Mouse (Mus musculus) bone marrow macrophage, adult 2 months (primary cell): ENCODE data around the gene Lefty1. TPM values are rescaled to one million over a fixed set of nuclear protein-coding genes. Genes with fewer than 3 reads are reported as not detected.

Experiments used
- H3K27ac ChIP-seq: 2 replicates; pipeline ENCODE4 v1.5.1; 2012; ENCODE audit warnings: low read depth, low read length; ENCODE audit not compliant: insufficient read depth
- H3K4me1 ChIP-seq: 2 replicates; pipeline ENCODE4 v1.6.1; 2012; ENCODE audit warnings: low read length; ENCODE audit not compliant: control insufficient read depth, insufficient read depth
- H3K4me3 ChIP-seq: 2 replicates; pipeline ENCODE4 v1.5.1; 2012; ENCODE audit warnings: mild to moderate bottlenecking, low read length, moderate library complexity; ENCODE audit not compliant: insufficient read depth
- CTCF ChIP-seq: IDR thresholded peaks from 2 replicates; pipeline ENCODE4 v1.5.1; 2012; ENCODE audit warnings: low read depth, mild to moderate bottlenecking, low read length, moderate library complexity
- POLR2A ChIP-seq: IDR thresholded peaks from 2 replicates; pipeline ENCODE4 v1.6.1; 2012; ENCODE audit warnings: mild to moderate bottlenecking, low read depth, low read length, borderline replicate concordance
- polyA plus RNA-seq: library from polyadenylated mRNA; stranded (reverse); fragments of >200 nt; gene quantifications from 2 replicates; pipeline ENCODE4 v1.2.4, GENCODE M21; 2012; ENCODE audit not compliant: missing spikeins, insufficient read depth, insufficient read length

The Lefty1 gene
- polyA plus RNA-seq, 1 experiment, result not detected

DNA sequence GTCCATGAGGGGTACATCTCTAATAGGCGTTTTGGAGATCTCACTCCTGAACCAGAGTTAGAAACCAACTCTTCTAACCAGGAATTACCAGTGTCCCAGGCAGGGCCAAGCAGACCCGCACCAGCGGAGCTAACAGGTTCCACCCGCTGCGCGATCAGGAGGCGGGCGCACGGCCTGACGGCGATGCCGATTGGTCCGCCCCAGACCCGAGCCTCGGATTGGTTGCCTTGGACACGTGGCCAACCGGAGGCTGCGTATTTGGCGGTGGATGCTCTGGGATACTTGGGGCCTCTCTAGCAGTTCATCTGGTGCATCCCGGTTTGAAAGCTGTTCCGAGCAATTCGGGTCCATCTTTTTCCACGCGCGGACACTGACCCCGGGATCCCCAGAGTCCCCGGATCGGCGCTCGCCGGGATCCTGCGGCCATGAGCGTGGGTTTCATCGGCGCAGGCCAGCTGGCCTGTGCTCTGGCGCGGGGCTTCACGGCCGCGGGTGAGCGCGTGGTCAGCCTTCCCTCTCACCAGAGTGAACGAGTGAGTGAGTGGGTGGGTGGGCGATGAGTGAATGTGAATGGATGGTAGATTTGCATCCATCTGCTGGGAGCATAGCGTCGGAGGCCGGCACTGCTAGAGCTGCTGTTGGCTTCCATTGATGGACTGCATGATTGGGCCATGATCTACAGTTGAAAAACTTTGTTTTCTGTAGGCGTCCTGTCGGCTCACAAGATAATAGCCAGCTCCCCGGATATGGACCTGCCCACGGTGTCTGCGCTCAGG is 30.6 kb upstream of the Lefty1 start, which contains the start of gene Pycr2:
TSS of gene Pycr2 (plus strand) at position 255 of the 776 bp plus-strand sequence.
- Histone ChIP-seq H3K27ac (peak within 1 kb of the TSS; percentile 63), H3K4me1 (peaks cover 9% of the 10 kb centered on the region), H3K4me3 (peak within 1 kb of the TSS; percentile 88)
- no peak for TF ChIP-seq POLR2A
- no peak for TF ChIP-seq CTCF

DNA sequence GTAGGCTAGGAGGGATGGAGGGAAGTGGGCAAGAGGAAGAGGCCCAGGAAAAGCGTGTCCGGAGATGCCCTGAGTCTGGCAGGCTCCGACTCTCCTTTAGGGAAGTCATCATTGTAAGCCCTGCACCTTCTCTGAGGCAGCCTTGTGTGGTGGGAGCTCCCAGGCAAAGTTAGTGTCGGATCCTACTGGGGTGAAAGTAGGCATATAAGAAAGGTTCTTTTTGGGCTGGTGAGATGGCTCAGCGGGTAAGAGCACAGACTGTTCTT is 30.1 kb upstream of the Lefty1 start:
- Histone ChIP-seq H3K4me1 (peaks cover 9% of the 10 kb centered on the region), H3K27ac (peak overlapping the region; percentile 36)

DNA sequence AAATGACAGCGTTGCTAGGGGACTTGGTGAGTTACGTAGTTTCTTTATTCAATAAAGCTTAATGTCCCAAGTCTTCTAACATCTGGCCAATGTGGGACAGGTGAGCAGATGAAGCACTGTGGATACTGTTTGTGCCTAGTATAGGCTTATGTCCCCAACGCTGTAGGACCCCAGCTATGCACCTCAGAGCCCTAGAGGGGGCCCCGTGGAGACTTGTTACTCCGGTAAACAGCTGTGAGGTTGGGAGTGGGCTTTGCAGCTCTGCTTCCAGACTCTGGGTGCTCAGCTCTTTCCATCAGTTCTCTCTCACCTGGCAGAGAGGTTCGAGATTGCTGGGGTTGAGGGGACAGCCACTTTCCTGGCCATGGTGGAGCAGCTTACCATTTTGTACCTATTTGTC is 29.5 kb upstream of the Lefty1 start:
- TF ChIP-seq POLR2A (no peak), CTCF (no peak)
- H3K27ac ChIP-seq, result no peak overlapping the region
- peaks cover 9% of the 10 kb centered on the region for H3K4me1 ChIP-seq
- H3K4me3 ChIP-seq, result peak overlapping the region; percentile 19; the same call in 1 of the 2 replicates

More for the DNA sequence above, 30.1 kb upstream of the Lefty1 start:
- no peak for TF ChIP-seq CTCF
- no peak for TF ChIP-seq POLR2A
- peak overlapping the region; percentile 88 for H3K4me3 ChIP-seq

DNA sequence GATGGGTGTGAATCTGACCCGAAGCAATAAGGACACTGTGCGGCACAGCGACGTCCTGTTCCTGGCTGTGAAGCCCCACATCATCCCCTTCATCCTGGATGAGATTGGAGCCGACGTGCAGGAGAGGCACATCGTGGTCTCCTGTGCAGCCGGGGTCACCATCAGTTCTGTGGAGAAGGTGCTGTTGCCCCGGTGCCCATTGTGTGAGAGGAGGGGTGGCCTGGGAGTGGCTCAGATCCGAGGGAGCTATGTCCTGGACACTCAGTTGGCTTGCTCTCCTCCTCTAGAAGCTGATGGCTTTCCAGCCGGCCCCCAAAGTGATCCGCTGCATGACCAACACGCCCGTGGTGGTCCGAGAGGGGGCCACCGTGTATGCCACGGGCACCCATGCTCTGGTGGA is 28.9 kb upstream of the Lefty1 start:
- TF ChIP-seq POLR2A (no peak), CTCF (no peak)
- no peak overlapping the region for H3K27ac ChIP-seq
- peaks cover 9% of the 10 kb centered on the region for H3K4me1 ChIP-seq
- H3K4me3 ChIP-seq, result no peak overlapping the region

DNA sequence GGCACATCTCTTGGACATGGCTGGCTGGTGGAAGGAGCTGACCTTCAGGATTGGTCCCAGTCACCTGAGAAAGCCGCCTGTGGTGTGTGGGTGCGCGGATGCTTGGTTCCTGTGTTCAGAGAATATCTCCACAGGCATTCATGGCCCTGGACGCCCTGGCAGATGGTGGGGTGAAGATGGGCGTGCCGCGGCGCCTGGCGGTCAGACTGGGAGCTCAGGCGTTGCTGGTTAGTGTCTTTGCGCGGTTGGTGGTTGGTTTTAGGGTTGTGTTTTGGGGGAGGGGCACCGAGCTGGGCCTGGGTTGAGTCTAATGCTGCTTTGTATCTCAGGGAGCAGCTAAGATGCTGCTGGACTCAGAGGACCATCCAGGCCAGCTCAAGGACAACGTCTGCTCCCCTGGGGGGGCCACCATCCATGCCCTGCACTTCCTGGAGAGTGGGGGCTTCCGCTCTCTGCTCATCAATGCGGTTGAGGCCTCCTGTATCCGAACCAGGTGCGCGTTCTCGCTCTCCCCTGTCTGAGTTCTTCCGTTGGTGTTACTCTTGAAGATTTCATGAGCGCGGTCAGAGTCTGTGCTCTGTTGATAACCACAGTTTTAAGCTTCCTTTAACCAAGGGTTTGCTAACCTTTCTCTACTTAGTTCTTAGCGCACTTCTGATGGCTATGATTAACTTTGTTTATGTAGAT is 28.2 kb upstream of the Lefty1 start:
- H3K27ac ChIP-seq, result no peak overlapping the region
- H3K4me3 ChIP-seq, result no peak overlapping the region
- TF ChIP-seq CTCF (no peak), POLR2A (no peak)
- H3K4me1 ChIP-seq, result peaks cover 9% of the 10 kb centered on the region

DNA sequence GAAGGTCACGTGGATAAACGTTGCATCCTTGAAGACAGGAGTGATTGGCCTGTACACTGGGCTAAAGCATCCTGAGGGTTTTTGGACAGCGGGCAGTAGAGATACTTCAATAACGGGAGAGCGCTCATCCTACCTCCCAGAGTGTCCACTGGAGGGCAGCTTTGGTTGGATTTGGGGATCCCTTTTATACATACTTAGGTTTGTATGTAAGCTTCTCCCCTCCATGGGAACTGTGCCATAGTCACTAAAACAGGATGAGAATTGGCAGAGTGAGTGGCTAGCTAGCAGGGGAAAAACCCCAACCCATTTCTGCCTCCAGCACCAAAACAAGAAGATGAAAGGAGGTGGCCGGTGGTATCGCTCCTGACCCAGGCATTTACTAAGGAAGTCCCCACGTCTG is 23.7 kb upstream of the Lefty1 start:
- peaks cover 2% of the 10 kb centered on the region; the same call in 1 of the 2 replicates for H3K4me1 ChIP-seq
- H3K27ac ChIP-seq, result no peak overlapping the region
- no peak overlapping the region for H3K4me3 ChIP-seq
- no peak; the same call in 1 of the 2 replicates for TF ChIP-seq CTCF
- TF ChIP-seq POLR2A, result no peak

DNA sequence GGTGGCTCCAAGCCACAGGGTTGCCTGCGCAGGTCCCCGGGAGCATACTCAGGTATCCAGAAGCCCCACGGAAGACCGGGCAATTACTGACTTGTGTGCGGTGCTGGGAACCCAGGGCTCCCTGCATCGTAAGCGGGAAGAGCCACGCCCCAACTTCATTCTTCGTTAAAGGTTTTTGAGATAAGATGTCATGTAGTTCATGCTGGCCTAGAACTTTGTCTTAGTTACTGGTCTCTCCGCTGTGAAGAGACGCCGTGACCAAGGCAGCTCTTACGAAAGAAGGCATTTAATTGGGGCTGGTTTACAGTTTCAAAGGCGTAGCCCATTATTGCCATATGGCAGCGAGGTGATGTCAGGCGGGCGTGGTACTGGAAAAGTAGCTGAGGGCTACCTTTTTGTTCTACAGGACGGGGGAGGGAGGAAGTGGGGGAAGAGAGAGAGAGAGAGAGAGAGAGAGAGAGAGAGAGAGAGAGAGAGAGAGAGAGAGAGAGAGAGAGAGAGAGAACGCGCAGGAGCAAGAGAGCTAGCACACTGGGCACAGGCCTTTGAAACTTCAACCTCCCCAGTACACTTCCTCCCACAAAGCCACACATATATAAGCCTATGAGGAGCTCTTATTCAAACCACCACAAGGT is 23.1 kb upstream of the Lefty1 start:
- Histone ChIP-seq H3K4me1 (peaks cover 2% of the 10 kb centered on the region; the same call in 1 of the 2 replicates), H3K27ac (no peak overlapping the region), H3K4me3 (no peak overlapping the region)
- no peak for TF ChIP-seq POLR2A
- TF ChIP-seq CTCF, result no peak

DNA sequence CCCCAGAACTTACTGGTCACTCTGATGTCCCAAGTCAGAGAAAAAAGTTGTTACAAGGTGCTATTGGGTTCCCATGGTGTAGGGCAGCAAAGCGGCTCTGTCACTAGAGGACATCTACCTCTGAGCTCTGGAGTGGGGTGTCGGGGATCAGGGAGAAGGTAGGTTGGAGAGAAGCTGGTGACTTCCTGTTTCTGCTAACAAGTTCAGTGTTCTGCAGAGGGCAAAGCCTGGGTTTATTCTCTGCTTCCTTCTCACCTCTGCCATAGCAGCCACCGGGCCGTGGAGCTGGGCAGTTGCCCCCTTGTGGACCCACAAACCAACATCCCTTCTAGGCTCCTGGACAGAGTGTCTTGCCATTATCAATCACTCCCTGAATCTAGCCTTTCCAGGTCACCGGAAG is 22.0 kb upstream of the Lefty1 start:
- Histone ChIP-seq H3K4me1 (peaks cover 2% of the 10 kb centered on the region; the same call in 1 of the 2 replicates), H3K4me3 (no peak overlapping the region), H3K27ac (no peak overlapping the region)
- TF ChIP-seq CTCF (no peak), POLR2A (no peak)

DNA sequence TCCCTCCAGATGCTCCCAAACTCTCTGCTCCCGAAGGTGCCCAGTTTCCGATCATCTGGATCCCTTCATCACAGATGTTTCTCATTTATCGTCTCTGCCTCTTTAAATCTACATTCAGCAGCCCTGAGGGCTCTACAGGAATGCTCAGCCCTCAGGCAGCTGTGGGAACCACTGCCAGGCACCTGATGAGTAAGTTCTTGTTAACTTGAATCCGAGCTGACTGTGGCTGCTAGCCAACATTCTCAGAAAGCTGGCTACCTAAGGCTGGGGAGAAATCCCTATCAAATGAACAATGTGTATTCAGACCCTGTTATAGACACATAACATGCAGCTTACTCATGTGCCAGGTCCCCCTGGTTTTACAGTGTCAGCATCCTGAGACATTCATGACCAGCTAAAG is 21.0 kb upstream of the Lefty1 start:
- Histone ChIP-seq H3K4me1 (peaks cover 2% of the 10 kb centered on the region; the same call in 1 of the 2 replicates), H3K4me3 (no peak overlapping the region), H3K27ac (no peak overlapping the region)
- TF ChIP-seq POLR2A, result no peak
- no peak for TF ChIP-seq CTCF

DNA sequence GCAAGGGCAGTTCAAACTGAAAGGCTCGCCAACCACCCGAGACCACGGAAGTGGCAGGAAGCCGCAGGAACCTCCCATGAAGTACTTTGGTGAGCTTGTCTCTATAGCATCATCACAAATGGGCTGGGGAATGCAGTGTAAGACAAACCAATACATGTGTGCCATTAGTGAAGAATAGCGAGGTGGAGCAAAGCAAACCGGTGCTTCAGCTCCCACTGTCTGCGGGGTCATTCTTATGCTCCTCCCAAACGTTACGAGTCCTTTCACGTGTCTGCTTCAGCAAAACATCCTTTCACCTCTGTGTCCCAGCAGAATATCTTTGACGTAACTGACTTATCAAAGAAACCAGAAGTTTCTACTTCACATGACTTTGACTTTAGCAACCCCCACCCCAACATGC is 18.4 kb upstream of the Lefty1 start:
- Histone ChIP-seq H3K4me1 (peaks cover 4% of the 10 kb centered on the region), H3K27ac (no peak overlapping the region), H3K4me3 (no peak overlapping the region)
- TF ChIP-seq CTCF, result no peak
- no peak for TF ChIP-seq POLR2A
